Mouse (Mus musculus) cerebellum, postnatal 36 days (tissue): Measurements from ENCODE around the gene Gpx3.
"Not testable (repeated sequence)": the region's sequence is repeated elsewhere in the genome, so short reads cannot be mapped to it uniquely, and the experiment has no call there.

ENCODE experiments used
- DNase-seq, 2 experiments: peaks; one replicate each; pipeline ENCODE4 v3.0.0; 2021 to 2022; ENCODE audit warnings: mixed read lengths in 2 of 2

Gene Gpx3

GRCm38 (mm10) chr11:54881051-54881474 is 21.2 kb upstream of the Gpx3 start:
- no peak for DNase-seq

GRCm38 (mm10) chr11:54882671-54883070 is 19.6 kb upstream of the Gpx3 start:
- no peak for DNase-seq

- no peak for DNase-seq
Observed at GRCm38 (mm10) chr11:54884197-54884828, 17.9 kb upstream of the Gpx3 start.

- DNase-seq = no peak
Observed at GRCm38 (mm10) chr11:54884937-54885336, 17.3 kb upstream of the Gpx3 start.

GRCm38 (mm10) chr11:54885406-54885805 is 16.8 kb upstream of the Gpx3 start:
- DNase-seq = no peak

- no peak for DNase-seq
Observed at GRCm38 (mm10) chr11:54887927-54888326, 14.3 kb upstream of the Gpx3 start.

GRCm38 (mm10) chr11:54891341-54891740 is 10.9 kb upstream of the Gpx3 start:
- no peak for DNase-seq

- no peak for DNase-seq
Observed at GRCm38 (mm10) chr11:54892091-54892490, 10.2 kb upstream of the Gpx3 start.

GRCm38 (mm10) chr11:54894589-54894988 is 7.7 kb upstream of the Gpx3 start:
- no peak for DNase-seq

GRCm38 (mm10) chr11:54896646-54897045 is 5.6 kb upstream of the Gpx3 start:
- DNase-seq = not testable (repeated sequence)

- no peak for DNase-seq
Observed at GRCm38 (mm10) chr11:54897470-54897869, 4.8 kb upstream of the Gpx3 start.

- no peak for DNase-seq
Observed at GRCm38 (mm10) chr11:54899657-54900056, 2.6 kb upstream of the Gpx3 start.

- no peak for DNase-seq
Observed at GRCm38 (mm10) chr11:54903339-54903738, 1.1 kb downstream of the Gpx3 start.

GRCm38 (mm10) chr11:54903940-54904706 is 1.9 kb downstream of the Gpx3 start:
- DNase-seq = no peak

GRCm38 (mm10) chr11:54905086-54905485 is 2.8 kb downstream of the Gpx3 start:
- DNase-seq = no peak

- no peak for DNase-seq
Observed at GRCm38 (mm10) chr11:54905931-54906330, 3.7 kb downstream of the Gpx3 start.

GRCm38 (mm10) chr11:54906466-54906865 is 4.2 kb downstream of the Gpx3 start:
- no peak for DNase-seq

- no peak for DNase-seq
Observed at GRCm38 (mm10) chr11:54907259-54907658, 5.0 kb downstream of the Gpx3 start.

GRCm38 (mm10) chr11:54909273-54909672 is 7.0 kb downstream of the Gpx3 start:
- DNase-seq = no peak

- no peak for DNase-seq
Observed at GRCm38 (mm10) chr11:54910081-54910665, 7.9 kb downstream of the Gpx3 start.

- no peak for DNase-seq
Observed at GRCm38 (mm10) chr11:54911201-54911600, 8.9 kb downstream of the Gpx3 start.

- no peak for DNase-seq
Observed at GRCm38 (mm10) chr11:54911671-54912502, 9.6 kb downstream of the Gpx3 start.
